Mouse (Mus musculus) CD4-positive, CD25-positive, alpha-beta regulatory T cell, adult 2 months (primary cell): ENCODE results near the gene Ube2t.
A peak's percentile ranks its signal among the peaks of the same experiment; 100 is the strongest.

Experiments used
- DNase-seq: peaks from one replicate; pipeline ENCODE4 v3.0.0-alpha.2; 2012; ENCODE audit warnings: low read depth, low spot score

Ube2t gene

GRCm38 (mm10) chr1:134962053-134962803 lies at the start of gene Ube2t:
TSS of gene Ube2t (plus strand) at chr1:134962565.
- DNase-seq: peak; percentile 97

- DNase-seq: no peak
Measured at GRCm38 (mm10) chr1:134913535-134913934, 48.8 kb upstream of the Ube2t start.

GRCm38 (mm10) chr1:134915421-134915820 lies 46.9 kb upstream of the Ube2t start:
- no peak for DNase-seq

DNA sequence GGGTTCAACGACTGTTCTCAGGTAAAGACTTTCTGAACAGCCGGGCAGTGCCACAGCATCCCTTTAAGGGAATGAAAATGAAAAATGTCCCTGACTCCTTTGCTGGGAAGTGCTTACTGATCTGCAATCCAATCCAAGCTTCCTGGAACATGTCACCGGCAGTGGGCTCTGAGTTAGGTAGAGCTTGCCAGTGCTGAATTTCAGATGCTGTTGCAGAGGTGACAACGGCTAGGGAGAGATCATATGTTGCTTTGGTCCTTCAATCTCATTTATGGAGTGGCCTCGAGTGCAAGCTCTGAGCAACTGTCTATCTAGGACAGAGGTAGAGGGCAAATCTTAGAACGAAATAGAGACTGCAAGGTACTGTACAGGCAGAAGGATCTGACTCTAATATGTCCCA lies 43.4 kb upstream of the Ube2t start:
- no peak for DNase-seq

DNA sequence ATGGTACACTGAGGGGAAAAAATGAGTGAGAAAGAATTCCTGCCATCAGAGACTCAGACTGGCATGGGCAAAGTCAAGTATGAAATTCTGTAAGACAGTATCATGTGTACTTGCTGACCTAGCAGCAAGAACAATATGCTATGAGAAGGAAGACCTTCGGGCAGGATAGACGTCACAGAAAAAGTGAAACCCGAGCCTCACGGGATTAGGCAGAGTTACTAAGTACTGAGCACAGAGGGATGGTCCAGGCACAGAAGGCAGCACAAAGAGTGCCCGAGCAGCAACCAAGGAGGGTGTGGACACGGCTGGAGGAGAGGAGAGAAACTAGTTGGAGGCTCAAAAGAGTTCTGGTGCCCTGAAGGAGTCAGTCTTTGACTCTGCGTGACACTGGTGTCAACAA lies 29.9 kb upstream of the Ube2t start:
- no peak for DNase-seq

- no peak for DNase-seq
Measured at GRCm38 (mm10) chr1:134936335-134936734, 26.0 kb upstream of the Ube2t start.

DNA sequence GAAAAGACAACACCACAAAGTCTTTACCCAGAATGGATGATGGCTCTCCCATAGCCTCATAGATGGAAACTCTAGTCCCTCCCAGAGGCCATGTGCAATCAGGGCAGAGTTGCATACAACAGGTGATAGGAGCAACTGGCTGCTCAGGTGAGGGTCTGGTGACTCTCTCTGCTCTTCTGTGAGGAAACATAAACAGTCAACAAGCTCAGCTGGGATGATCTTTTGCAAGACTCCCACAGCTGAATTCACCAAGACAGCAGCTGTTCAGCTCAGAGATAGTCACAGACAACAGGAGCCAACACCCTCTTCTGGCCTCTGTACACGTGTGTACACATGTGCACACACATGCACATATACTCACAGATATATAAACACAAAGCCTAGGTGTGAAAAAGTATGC lies 24.1 kb upstream of the Ube2t start:
- no peak for DNase-seq

- DNase-seq: no peak
Measured at GRCm38 (mm10) chr1:134940863-134941262, 21.5 kb upstream of the Ube2t start.

DNA sequence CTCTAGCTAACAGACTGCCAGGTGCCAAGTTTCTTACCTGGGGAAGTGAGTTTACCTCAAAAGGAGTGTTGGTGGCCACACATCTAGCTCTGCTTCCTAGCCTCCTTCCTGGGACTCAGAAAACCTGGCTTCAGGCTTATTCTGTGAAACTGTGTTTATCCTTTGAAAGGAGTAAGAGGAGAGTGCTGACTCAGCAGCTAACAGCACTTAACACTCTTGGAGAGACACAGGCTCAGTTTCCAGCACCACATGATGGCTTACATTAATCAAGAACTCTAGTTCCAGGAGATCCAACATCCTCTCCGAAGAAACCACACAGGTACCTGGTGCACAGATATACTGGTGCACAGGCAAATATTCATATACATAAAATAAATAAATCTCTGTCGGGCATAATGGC lies 19.5 kb upstream of the Ube2t start:
- no peak for DNase-seq

- DNase-seq: no peak
Measured at GRCm38 (mm10) chr1:134947590-134947989, 14.8 kb upstream of the Ube2t start.

GRCm38 (mm10) chr1:134949946-134950345 lies 12.4 kb upstream of the Ube2t start:
- no peak for DNase-seq

DNA sequence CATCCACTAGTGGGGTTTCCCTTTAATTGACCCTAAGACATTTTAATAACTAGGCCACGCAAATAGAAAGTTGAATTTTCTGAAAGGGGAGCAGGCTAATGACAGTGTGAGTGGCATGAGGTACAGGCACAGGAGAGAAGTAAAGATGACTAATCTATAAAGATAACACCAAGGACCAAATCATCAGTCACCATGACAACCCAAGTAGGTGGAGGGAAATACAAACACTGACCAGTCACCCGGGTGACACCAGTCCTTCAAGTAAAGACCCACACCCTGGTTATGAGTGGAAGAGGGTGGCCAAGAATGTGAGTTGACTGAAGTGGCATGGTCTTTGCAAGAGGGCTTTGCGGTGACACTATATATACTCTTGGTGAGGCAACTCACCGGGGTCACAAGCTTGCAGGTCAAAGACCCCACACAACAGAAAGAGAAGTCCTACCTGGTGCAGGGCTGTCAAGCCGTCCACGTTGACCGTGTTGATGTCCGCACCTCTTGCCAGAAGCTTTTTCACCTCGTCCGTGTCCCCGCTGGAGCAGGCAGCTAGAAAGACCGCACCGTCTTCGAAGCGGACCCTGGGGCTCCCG lies 7.2 kb upstream of the Ube2t start:
- no peak for DNase-seq

GRCm38 (mm10) chr1:134955637-134956176 lies 6.7 kb upstream of the Ube2t start, which contains the start of gene Ppp1r12b:
TSS of gene Ppp1r12b (minus strand) at chr1:134955942.
- DNase-seq: peak; percentile 94

- DNase-seq: peak; percentile 17
Measured at GRCm38 (mm10) chr1:134960634-134961033, 1.7 kb upstream of the Ube2t start.

GRCm38 (mm10) chr1:134962821-134963220 lies 456 bp downstream of the Ube2t start:
- peak; percentile 75 for DNase-seq

GRCm38 (mm10) chr1:134965430-134965829 lies 3.1 kb downstream of the Ube2t start:
- DNase-seq: no peak

DNA sequence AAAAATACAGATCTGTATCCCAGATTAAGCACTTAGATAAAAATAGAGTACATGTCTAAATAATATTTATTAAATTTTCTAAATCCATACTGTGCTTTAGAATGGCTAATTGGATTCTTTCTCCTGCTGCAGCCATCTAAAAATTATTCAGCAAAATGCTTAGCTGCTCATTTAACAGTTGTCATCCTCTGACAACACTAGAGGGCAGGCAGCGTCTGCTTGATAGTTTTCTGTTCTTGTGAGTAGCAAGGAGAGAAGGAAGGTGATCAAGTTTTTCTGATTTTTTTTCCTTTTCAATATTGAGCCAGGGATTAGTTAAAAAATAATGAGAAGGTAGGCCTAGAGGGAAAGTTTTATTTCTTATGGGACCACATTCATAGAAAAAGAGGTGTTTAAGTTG lies 10.6 kb downstream of the Ube2t start:
- DNase-seq: peak; percentile 22

DNA sequence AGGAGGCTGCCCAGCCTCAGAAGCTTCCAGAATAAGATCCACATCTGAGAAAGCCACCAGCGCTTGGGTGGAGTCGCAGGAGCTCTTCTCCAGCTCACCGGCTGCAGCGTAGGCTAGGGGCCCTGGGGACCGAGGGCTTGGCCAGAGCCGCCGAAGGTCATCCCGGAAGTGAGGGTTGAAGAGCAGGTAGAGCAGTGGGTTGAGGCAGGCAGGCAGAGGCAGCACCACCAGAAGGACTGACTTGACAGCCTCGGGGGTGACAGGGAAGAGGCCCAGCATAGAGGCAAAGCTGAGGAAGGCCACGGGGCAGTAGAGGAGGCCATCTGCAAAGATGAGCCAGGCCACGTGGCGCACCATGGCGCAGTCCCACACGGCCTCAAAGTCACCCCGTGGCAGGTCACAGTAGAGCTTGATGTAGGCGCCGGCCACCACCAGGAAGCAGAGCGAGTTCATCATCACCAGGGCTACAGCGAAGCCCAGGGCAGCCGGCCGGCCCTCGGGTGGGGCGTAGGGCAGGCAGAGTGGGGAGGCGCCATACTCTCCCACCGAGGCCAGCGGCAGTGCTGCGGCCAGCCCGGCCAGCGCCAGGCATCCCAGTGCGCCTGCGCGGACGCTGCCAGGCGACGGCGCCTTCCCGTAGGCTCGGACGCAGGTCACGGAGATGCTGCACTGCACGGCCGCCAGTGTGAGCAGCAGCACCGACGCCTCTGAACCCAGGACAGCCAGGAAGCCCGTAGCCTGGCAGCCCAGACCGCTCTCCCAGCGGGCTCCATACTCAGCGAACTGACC lies 25.0 kb downstream of the Ube2t start:
- DNase-seq: peak; percentile 60

DNA sequence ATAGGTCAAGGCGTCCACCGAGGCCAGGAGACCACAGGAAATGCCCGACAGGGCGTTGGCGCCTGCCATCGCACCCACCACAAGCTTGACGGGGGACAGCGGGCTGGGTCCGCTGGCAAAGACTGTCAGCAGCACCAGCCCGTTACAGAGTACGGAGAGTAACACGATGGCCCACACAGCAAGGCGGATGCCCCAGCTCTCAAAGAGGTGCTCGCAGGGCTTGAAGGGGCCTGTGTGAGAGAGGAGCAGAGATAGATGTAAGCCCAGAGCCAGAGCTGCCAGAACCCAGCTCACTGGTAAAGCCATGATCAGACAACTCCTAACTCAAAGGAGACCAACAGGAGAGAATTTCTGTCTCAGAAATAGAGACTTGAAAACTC lies 25.6 kb downstream of the Ube2t start:
- peak; percentile 33 for DNase-seq

DNA sequence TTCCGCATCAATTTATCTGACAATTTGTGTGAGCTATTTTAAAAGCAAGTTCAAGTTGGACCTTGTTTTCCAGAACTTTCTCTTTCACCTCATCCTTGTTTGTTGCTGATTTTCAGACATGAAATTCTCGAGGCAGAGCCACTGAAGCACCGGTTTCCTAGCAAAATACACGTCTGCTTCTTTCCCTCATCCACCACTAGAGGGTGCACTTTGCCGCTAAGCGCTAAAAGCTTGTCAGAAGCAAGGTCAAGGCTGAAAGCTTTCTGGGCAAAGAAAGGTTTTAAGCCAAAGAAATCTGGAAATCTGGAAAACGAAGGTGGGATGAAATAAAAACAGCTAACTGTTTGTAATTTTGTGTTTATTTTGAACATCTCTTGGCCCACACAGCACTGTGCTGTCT lies 27.0 kb downstream of the Ube2t start:
- DNase-seq: peak; percentile 89

GRCm38 (mm10) chr1:134992046-134992645 lies 29.8 kb downstream of the Ube2t start:
- no peak for DNase-seq

DNA sequence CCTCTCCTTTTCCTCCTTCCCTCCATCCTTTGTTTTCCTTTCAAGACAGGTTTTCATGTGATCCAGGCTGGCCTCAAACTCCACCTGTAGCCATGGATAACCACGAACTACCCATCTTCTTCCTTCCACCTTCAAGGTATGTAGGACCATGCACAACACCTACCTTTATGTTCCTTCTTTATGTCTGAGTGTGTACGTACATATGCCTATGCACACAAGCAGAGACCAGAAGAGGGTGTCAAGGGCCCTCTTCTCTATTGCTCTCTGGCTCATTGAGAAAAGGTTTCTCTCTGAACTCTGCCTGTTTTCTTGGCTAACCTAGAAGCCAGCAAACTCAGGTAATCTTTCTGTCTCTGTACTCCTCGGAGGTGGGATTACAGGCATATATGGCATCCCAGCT lies 32.4 kb downstream of the Ube2t start:
- DNase-seq: no peak
